Mouse (Mus musculus) lung, postnatal 14 days (tissue): ENCODE data around the gene 4921539E11Rik.
A peak's percentile ranks its signal among the peaks of the same experiment; 100 is the strongest.

ENCODE experiments used
- DNase-seq: peaks from one replicate; pipeline ENCODE4 v3.0.0; 2021

Gene 4921539E11Rik

DNA sequence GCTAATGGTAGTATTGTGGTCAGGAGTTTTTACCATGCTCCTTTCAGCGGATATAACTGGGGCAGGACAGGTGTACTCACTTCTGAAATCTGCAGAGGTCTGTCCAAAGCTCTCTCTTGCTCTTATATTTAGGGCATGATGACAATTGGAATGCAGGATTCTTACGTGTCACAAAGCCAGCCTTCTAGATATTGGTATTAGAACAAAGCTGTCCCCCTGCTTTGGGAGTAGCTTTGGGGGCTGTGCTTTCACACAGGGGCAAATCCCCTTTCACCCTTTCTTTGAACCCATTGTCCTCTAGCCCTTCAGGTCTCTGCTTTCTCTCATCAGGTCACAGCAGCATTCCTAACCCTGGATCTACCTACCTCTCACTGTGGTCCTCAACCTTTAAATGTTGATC lies at the start of gene 4921539E11Rik:
TSS of gene 4921539E11Rik (minus strand) at position 101 of the 400 bp plus-strand sequence.
- DNase-seq, result no peak

DNA sequence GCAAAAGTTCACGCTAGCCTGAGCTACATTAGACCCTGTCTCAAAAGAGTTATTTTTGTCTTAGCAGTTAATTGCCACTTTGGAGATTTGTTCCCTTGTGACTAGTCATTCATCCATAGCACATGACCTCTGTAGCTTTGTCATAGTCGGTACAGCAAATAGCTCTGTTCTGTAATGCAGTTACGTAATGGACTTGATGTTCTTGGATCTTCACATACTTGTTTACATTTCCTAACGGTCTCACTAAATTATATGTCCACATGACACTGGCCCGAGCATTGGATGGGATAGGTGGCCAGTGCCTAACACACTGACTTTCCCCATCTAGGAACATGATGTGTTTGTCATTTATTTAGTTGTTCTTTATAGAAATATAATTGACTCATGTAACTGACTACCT lies 44.5 kb upstream of the 4921539E11Rik start:
- DNase-seq, result no peak

DNA sequence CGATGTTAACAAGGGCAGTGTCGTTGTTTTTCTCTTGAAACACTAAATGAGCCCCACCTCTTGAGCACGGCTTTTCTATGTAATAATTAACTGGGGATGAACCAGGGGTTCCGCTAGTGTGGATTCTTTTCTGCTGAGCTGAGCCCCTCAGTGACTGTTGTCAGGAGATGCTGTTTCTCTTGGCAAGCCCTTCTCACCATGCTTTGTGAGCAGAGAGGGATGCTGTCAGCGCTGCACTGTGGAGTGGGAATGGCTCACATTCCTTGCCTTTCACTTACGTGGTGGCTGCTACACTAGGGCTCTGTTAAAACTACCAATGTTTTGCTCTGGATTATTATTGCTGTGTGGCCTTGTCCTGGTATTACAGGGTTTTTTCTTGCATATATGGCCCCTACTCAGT lies 38.7 kb upstream of the 4921539E11Rik start:
- no peak for DNase-seq

DNA sequence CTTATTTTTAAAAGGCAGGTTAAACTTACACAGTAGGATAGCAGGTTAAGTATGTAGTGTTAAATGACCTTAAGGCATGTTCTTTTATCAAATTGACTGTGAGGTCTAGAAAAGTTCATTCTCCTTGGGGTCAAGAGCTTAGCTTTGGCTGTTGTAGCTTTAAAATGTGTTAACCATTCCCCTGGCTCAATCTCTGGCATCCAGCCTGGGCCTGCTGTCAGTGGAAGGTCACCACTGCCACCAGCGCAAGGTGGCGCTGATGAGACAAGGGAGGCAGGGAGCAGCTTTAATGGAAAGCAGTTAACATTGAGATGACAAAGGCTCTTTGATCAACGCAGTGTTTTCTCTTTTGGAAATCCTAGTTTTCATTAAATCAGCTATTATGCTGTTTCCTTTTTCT lies 36.3 kb upstream of the 4921539E11Rik start:
- peak; percentile 67 for DNase-seq

DNA sequence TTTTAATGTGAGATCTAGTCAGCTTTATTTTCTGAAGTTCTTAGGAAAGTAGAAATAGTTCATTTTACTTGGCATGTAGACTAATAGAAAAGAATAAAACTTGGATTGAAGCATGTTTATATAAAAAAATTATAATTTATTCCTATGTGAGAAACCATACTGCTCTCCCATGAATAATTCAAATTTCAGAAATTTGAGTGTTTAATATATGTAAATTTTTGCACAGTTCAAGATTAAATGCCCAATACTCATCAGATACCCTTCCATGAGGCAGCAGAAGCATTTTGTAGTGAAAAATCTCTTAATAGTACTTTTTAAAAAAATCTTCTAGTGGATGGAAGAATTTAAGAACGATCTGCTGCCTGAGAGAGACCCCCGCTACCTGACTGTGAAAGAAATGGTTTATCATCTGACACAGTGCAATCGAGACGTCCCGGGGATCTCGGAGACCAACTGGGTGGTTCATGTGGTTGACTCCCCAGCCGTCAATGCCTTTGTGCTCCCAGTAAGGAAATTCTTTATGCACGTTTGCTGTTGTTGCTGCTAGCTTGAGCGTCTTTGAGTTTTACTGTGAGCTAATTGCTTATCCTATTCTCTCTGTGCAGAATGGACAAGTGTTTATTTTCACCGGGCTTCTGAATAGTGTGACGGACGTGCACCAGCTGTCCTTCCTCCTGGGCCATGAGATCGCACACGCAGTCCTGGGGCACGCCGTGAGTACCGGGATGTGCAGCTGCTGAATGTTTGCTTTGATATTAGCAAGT lies 34.2 kb upstream of the 4921539E11Rik start:
- peak; percentile 60 for DNase-seq

DNA sequence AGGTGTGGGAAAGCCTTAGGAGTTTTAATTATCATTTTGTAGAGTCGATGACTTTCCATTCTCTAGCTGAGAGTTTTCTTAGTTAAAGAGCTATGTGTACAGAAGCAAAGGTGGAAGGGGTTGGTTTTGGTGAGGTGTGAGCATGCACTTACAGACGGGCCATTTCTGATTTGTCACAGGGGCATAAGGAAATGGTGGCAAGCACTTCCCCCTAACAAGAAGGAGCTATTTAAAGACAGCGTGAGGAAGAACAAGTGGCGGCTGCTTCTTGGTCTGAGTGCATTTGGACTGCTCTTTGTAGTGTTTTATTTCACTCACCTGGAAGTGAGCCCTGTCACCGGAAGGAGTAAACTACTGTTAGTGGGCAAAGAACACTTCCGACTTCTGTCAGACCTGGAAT lies 30.8 kb upstream of the 4921539E11Rik start:
- no peak for DNase-seq

DNA sequence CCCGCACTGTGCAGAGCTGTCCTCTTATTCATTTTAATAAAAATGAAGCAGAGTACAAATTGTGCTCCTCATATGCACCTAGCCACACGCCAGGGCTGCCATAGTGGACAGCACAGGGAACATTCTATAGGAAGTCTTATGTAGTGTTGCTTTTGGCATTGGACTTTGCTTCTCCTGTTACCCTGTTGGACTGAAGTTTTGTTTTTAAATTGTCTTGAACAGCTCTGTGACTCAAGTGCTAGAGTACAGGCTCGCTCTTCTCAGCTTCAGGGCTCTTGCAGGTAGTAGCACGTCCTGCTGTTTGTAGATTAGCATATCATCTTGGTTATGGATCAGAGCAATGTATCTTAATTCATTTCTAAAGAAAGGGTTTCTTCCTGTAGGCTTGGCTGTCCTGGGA lies 25.2 kb upstream of the 4921539E11Rik start:
- DNase-seq, result no peak

DNA sequence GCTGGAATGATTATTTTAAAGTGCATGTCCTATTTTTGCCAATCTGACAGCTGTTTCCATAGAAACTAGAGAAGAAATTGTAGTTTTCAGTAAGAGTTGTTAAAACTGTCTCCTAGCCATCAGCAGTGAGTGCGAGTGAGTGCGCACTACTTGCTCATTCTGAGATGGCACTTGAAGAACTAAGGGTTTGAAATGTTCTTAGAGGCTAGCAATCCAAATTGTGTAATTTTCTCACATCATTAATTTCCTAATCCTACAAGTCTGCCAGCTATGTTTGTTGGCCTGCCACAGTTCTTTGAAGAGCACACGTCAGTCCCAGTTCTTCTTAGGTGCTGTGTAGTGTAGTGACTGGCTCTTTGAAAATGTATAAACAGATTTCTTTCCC lies 23.9 kb upstream of the 4921539E11Rik start:
- peak; percentile 39 for DNase-seq

DNA sequence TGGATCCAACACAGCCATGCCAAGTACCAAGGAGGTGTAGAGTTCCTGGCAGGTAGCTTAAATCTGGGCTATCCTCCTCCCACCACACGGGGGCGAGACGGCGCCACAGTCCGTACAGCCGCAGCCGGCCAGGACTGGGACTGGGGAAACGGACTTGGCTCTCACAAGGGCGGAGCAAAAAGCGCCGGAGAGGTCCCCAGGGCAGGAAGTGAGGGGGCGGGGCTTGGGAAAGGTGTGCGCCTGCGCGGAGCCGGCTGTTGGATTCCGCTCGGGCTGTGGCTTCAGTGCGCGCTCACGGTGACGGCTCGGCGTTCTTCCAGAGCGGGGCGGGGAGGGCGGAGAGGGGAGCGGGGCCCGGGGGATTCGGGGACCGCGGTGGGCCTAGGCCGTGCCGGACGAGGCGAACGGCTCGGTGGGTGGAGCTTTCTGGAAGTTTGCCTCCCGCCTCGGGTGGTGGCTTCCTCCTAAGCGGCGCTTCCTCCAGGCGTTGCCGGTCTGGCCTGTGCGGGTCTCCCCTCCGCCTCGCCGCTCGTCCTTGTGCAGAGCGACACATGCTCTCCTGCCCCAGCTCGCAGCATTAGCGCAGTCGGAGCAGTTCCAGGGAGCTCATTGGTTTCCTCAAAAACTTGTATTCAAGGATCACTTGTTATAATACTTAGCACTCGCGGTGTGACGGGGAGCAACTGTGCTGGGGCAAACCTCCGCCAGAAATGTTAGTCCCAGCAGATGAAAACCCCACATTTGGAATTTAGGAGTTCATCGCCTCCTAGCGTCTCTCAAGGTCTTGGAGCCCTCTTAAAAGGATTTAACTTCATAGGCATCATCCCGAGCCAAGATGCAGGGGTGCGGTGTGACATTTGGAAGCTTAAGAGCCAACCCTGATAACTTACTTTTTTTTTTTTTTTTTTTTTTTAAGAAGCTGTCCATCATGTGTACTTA lies 23.2 kb upstream of the 4921539E11Rik start, which contains the start of gene Oma1:
TSS of gene Oma1 (plus strand) at position 226 of the 939 bp plus-strand sequence.
- peak; percentile 99 for DNase-seq

DNA sequence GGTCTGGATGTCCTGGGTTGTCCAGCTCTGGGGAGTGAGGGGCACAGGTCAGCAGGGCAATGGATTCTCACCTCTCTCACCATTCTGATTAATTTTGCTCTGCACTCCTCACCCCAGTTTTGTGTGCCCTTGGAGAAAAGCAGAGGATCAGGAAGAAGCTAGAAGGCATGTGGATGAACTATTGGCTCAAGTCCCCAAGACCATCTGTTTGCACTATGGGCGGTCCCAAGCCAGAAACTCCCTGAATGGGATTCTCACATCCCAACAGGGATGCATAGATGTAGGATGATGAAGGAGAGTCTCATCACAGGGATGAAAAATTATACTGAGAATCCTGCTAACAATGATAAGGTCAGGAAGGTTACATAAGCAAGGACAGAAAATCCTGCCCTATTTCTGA lies 13.2 kb upstream of the 4921539E11Rik start:
- no peak for DNase-seq

DNA sequence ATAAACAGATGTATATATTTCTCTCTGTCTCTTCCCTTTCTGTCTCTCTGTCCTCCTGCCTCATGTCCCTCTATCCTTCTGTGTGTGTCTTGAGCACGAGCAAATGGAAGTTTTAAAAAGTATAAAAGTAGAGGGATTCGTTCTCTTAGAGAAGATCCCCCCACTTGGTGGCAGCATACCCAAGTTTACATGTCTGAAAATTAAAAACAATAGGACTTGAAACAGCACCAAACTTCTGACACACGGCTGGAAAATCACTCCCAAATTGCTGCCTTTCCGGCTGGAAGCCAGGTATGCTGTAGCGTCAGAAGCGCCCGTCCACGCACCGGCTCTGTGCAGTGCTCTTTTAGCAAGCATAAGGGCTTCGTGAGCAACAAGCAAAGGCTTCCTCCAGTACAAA lies 8.7 kb upstream of the 4921539E11Rik start:
- no peak for DNase-seq

DNA sequence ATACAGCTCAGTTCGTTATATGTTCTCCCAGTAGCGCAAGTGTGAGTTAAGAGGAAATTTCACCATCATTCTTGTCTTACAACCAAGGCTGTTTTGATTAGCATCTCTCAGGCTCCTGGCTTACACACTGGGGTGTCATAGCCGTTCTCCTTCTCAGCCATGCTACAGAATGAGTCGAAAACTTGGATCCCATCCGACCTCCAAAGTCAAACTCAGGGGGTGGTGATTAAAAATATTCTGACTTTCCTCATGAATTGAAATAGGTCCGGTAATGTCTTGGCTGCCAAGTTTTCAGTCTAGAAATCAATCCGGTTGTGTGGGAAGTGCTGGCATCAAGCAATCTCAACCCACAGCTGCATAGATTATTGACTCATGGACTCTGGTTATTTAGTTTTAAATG lies 2.3 kb downstream of the 4921539E11Rik start:
- DNase-seq, result no peak

DNA sequence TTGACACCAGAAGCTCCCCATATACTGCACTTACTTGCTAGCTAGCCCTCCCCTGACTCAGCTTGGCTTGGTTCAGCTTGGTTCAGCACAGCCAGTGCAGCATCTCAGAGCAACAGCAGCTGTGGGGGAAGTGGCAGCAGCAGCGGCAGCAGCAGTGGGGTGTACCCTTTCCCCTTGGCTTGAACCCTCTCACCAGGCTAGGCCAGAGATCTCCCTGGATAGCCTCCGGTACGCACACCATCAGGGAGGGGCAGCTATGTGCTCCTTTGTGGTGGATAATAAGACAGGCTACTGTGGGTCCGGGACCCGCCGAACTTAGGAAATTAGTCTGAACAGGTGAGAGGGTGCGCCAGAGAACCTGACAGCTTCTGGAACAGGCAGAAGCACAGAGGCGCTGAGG lies 17.6 kb downstream of the 4921539E11Rik start:
- DNase-seq, result no peak

DNA sequence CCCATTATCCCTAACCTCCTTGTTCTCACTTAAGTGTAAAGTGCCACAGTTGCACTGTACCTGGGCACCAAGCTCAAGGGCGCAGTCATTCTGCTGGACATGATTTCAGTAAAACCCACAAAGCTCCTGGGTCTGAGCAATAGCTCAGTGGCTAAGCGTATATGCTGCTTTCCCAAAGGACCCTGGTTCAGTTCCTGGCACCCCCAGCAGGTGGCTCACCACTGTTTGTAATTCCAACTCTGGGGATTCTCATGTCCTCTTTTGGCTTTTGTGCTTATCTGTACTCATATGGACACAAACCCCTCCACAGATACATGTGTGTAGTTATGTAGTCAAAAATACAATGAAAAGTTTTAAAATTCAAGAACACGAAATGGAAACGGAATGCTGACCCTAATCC lies 21.3 kb downstream of the 4921539E11Rik start:
- no peak for DNase-seq

DNA sequence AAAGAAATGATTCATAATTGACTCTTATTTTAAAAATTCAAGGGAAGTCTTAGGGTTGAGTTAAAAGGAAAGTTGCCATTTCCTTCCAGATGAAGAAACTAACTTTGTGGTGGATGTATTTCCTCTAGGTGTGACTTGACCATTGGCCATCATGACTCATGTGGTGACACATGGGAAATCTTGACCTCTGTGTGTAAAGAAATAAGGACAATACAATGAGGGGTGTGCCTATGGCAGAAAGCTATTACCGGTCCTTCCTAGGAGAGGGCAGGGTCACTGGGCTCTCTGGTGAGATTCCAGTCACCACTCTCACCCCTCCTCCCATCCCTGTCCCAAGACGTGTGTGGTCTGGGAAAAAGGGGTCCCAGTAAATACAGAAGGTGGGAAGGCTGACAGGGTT lies 25.5 kb downstream of the 4921539E11Rik start:
- DNase-seq, result no peak

DNA sequence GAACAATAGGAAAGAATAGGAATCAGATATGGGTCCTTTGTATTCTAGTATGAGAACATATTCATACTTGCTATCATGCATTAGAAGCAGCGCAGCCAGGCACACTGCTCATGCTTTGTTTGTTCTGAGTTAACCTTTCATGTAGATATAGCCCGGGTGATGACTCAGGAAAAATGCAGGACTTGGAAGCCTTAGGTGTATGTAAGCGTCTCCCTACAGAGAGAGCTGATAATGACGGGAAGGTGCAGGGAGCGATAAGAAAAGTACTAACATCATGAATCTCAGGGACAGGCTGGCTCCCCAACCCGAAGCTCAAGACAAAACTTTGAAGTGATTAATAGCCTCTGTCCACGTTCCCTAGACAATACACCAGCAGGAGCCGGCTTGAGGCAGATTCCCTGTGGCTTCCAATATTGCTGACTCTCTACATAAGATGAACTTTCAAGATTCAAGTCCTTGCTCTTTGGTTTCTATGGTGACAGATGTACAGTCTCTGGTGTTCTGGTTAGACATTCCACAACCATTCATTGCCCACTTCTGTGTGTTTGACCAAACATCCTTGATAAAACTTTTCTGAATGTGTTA lies 26.8 kb downstream of the 4921539E11Rik start:
- DNase-seq, result no peak

DNA sequence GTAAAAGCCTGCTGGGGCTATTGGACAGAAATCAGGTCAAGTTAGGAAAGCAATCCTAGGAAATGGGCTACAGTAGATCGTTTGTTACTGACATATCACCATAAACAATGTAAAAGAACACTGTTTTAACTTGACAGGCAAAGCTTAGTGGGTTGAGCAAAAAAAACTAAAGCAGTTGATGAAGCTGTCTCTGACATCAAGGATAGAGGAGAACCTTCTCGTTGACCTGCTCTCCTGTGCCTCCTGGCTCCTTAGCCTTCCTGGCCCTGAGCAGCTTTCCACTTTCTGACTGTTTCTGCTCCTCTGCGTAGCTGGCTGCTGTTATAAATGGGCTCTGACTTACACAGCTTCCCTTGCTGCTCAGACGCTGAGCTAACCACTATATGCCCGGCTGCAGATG lies 27.3 kb downstream of the 4921539E11Rik start:
- no peak for DNase-seq

DNA sequence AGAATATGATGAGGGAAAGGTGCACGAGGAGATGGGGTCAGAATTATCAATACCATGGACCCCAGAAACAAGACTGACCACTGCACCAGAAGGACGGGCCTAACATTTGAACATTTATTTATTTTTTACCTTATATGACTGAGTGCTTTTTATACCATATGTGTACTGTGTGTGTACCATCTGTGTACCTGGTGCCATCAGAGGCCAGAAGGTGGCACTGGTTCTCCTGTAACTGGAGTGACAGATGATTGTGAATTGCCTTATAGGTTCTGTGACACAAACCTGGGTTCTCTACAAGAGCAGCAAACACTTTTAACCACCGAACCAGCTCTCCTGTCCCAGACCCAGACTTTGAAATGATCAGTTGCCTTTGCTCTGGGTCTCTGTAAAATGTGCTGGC lies 31.8 kb downstream of the 4921539E11Rik start:
- DNase-seq, result no peak

DNA sequence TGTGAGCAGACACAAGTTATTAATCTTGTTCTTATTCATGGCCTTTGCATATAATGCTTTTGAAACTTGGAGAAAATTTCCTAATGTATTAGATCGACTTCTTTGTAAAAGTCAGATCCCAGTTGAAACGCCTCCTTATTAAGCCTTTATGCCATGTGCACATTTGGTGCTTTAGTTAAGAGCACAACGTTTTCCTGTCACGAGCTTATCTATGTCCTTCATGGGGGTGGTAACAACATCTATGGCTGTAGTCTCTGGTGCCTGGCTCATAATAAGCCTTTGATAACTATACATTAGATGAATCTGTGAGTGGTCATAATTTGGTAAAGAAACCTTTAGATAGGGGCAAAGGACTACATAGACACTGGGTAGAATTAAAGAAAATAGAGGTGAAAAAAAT lies 36.8 kb downstream of the 4921539E11Rik start:
- no peak for DNase-seq

DNA sequence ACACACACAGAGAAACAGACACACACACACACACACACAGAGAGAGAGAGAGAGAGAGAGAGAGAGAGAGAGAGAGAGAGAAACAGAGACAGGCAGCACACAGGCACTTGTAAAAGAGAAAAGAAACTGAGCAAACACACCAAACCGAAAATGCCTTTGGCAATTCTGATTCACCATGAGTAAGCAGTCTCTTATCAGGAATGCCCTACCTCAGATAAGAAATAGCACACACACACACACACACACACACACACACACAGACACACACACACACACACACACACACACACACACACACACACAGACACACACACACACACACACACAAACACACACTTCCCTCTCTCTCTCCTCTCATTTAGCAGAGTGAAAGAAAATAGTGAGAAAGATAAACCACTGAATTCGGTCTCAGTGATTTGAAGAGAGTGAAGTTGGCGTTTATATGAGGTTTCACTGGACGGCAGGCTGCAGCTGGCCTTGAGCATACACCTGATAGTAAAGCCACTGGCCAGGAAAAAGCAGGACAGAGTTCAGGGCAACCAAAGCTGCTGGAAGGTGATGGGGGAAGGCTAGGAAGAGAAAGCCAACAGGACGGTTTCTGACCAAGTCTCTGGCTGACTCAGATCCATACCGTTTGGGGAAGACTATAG lies 41.1 kb downstream of the 4921539E11Rik start:
- DNase-seq, result no peak

DNA sequence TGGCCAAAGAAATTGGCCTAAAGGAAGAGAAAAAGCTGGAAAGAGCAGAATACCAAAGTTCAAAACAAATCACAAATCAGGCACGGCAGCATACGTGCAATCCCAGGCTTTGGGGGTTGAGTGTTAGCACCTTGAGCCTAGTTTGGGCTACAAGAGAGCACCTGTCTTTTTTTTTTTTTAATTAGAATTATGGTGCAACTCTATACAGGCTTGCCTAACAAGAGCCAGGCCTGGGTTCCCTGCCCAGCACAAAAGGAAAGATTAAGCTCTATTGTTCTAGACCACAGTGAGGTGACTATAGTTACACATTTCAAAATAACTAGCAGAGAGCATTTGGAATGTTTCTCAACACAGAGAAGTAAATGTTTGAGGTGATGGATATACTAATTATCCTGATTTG lies 42.9 kb downstream of the 4921539E11Rik start:
- DNase-seq, result no peak

DNA sequence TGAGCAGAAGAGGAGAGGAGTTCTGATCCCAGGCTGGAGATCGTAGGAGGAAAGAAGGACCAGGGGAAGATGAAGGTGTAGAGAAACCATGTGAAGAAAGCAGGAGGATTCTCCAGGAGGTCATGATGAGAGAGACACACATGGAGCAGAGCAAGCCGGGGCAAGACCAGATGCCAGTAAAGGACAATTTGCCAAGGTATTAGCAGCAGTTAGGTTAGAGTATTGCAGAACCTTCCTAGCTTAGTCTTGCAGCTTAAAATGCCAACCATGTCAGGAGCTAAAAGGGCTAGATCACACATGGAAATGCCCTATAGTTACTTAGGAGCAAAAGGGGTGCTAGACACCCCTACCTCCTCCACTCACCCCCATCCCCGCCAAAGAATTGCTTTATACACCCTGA lies 43.4 kb downstream of the 4921539E11Rik start:
- no peak for DNase-seq

DNA sequence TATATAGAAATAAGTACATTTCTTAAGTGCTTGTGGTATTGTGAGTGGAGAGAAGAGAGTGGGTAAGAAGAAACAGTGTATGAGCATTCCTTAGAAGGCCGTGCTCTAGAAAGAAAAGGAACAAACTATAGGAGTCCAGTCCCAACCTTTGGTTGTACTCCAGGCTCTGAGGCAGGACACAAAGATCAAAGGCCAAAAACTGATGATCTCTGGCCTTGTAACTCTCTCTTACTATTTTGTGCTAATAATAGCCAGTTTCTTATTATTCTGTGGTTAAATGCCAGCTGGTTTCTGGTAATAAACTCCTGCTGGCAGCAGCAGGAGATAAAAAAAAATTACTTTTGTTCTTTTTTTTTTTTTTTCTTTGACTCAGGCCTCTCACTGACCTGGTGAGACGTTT lies 58.5 kb downstream of the 4921539E11Rik start:
- DNase-seq, result no peak
